In genomic region chrX:11807883-11808262, GRCm38 (mm10) we compare ENCODE assay signal across 7 mouse cellular contexts.
DNase-seq lines count a peak whose midpoint lies in the region; ATAC-seq and TF ChIP-seq lines count a peak whose summit lies in the region.

No protein-coding gene starts in this region.

- no peak for DNase-seq in lung, postnatal 36 days
- peak; percentile 21 for DNase-seq in kidney, postnatal 10 days
- no peak for DNase-seq in testis, postnatal 14 days (ENCODE audit: low spot score)
- no peak for DNase-seq in cerebellum, adult 8-10 months

- WGBS in lung, embryonic 16.5 days = 10% methylated on average over 9 of the region's 9 CpGs
- 4% methylated on average over 9 of the region's 9 CpGs for WGBS in forebrain, embryonic 12.5 days
- WGBS in olfactory bulb, adult 2 months = 22% methylated on average over 9 of the region's 9 CpGs

- H3K4me2 ChIP-seq in lung, embryonic 16.5 days (ENCODE audit: low read depth, low read length) = peak overlapping the region; percentile 72
- H3K4me2 ChIP-seq in forebrain, embryonic 12.5 days = peak overlapping the region; percentile 61

- no peak for TF ChIP-seq CTCF in olfactory bulb, adult 2 months (IDR thresholded peaks at IDR 0.05; ENCODE audit: insufficient read depth, low read depth, low read length)

- peak; percentile 17 for ATAC-seq in lung, embryonic 16.5 days (ENCODE audit: low read depth)
- ATAC-seq in forebrain, embryonic 12.5 days (ENCODE audit: low FRiP score) = peak; percentile 31

- H3K4me1 ChIP-seq in lung, embryonic 16.5 days (replicated peaks; ENCODE audit: control insufficient read depth, insufficient read depth, low read length) = peaks cover 13% of the 10 kb centered on the region
- H3K4me1 ChIP-seq in forebrain, embryonic 12.5 days = peaks cover 26% of the 10 kb centered on the region
- peaks cover 26% of the 10 kb centered on the region for H3K4me1 ChIP-seq in olfactory bulb, adult 2 months (ENCODE audit: control insufficient read depth, insufficient read depth, low read length)

- peak overlapping the region; percentile 52 for H3K27ac ChIP-seq in lung, embryonic 16.5 days (ENCODE audit: low read length)
- H3K27ac ChIP-seq in forebrain, embryonic 12.5 days = peak overlapping the region; percentile 78
- H3K27ac ChIP-seq in olfactory bulb, adult 2 months (ENCODE audit: insufficient read depth, low read depth, low read length) = peak overlapping the region; percentile 20; the same call in 1 of the 2 replicates

- H3K9me3 ChIP-seq in lung, embryonic 16.5 days (ENCODE audit: control insufficient read depth, low read length) = no peaks in the 10 kb centered on the region
- H3K9me3 ChIP-seq in forebrain, embryonic 12.5 days = no peaks in the 10 kb centered on the region

- H3K36me3 ChIP-seq in lung, embryonic 16.5 days (ENCODE audit: control insufficient read depth, insufficient read depth, low read length) = no peaks in the 10 kb centered on the region
- H3K36me3 ChIP-seq in forebrain, embryonic 12.5 days (replicated peaks) = no peaks in the 10 kb centered on the region

- H3K27me3 ChIP-seq in lung, embryonic 16.5 days (ENCODE audit: control insufficient read depth, insufficient read depth, low read depth, low read length) = peaks cover 17% of the 10 kb centered on the region
- H3K27me3 ChIP-seq in forebrain, embryonic 12.5 days = peaks cover 85% of the 10 kb centered on the region

- peak overlapping the region; percentile 67 for H3K9ac ChIP-seq in lung, embryonic 16.5 days (ENCODE audit: low read length)
- H3K9ac ChIP-seq in forebrain, embryonic 12.5 days = peak overlapping the region; percentile 45; the same call in 1 of the 2 replicates

- peak overlapping the region; percentile 50 for H3K4me3 ChIP-seq in lung, embryonic 16.5 days (ENCODE audit: low read length)
- H3K4me3 ChIP-seq in forebrain, embryonic 12.5 days (replicated peaks) = peak overlapping the region; percentile 36
- peak overlapping the region; percentile 41 for H3K4me3 ChIP-seq in olfactory bulb, adult 2 months (ENCODE audit: insufficient read depth, low read depth, low read length)

- TF ChIP-seq POLR2A in olfactory bulb, adult 2 months (IDR thresholded peaks at IDR 0.05; ENCODE audit: insufficient read depth, low read depth, low read length) = no peak

Comparison
In these comparisons a context has a peak if more than half of its experiments do, and no peak if none do; other contexts are left out.
1. H3K27ac ChIP-seq: peak in every context shown above with its lines; median percentile 78 in forebrain, embryonic 12.5 days; 52 in lung, embryonic 16.5 days; 20 in olfactory bulb, adult 2 months.